Mouse (Mus musculus): Measurements from ENCODE around the gene Upk3a.

Upk3a gene

GRCm38 (mm10) chr15:85049758-85050157 lies 32.8 kb downstream of the Upk3a start:
- no peak for DNase-seq (ENCODE audit: low spot score in 2 of 2)

GRCm38 (mm10) chr15:85054098-85054497 lies 37.2 kb downstream of the Upk3a start:
- no peak for DNase-seq (ENCODE audit: low spot score in 2 of 2)

- DNase-seq (ENCODE audit: low spot score in 2 of 2), result no peak
These were observed 38.2 kb downstream of the Upk3a start for GRCm38 (mm10) chr15:85055186-85055585.

- no peak for DNase-seq (ENCODE audit: low spot score in 2 of 2)
These were observed 46.5 kb downstream of the Upk3a start for GRCm38 (mm10) chr15:85063421-85063820.

- peak in 1 of 2 experiments; percentile 56 for DNase-seq (ENCODE audit: low spot score in 2 of 2)
These were observed 53.6 kb downstream of the Upk3a start for GRCm38 (mm10) chr15:85070561-85070960.
